12 mouse cellular contexts compared by ENCODE assay signal in the genomic region with DNA sequence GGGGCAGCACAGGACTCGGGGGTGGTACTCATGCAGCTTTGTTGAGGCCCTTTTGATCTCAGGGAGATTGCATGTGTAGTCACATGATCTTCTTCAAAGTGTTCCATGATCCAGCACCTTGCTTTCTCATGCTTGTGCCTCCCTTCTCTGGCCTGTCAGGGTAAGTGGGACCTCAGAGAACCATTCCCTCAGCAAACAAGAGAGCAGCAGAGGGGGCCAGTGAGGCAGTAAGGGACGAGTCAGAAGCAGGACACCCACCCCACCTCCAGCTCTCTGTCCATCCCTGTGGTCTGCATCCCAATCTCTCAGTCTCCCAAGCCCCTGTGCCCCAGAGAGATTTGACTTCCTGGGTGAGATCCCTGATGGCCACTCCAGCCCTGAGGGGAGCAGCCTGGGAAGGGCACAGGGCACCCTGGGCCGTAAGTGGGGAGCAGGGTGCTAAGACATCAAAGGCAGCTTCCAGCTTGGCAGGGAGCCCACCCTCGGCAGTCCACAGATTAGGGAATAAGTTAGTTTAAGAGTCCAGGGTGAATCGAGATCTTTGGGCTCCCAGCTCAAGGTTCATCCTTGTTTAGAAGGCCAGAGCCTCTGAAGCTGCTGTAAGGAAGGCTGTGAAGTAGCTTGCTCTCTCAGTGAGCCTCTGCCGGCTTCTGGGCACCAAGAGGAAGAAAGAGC. TPM values are rescaled to one million over a fixed set of nuclear protein-coding genes. Genes with fewer than 3 reads are reported as not detected.
DNase-seq lines count a peak whose midpoint lies in the region; ATAC-seq and TF ChIP-seq lines count a peak whose summit lies in the region.
"Had no signal": no experiment of that assay in that cellular context is flagged by ENCODE, and none has a peak within 500 bp of the region (broad histone marks: within the 10 kb centered on the region; RNA-seq: fewer than 3 reads in every experiment).

No protein-coding gene starts in this region.

- no peak overlapping the region for H3K4me3 ChIP-seq in heart, embryonic 11.5 days (ENCODE audit: low read depth, low read length)
- no peak overlapping the region for H3K4me3 ChIP-seq in lung, postnatal 0 days (ENCODE audit: low read depth, low read length)
- H3K4me3 ChIP-seq: hindbrain, embryonic 10.5 days; lung, embryonic 15.5 days; neural tube, embryonic 12.5 days had no signal

- 40% methylated on average over 6 of the region's 6 CpGs for WGBS in heart, embryonic 11.5 days (ENCODE audit: insufficient replicate concordance)
- WGBS in lung, postnatal 0 days: 22% methylated on average over 6 of the region's 6 CpGs

- DNase-seq in heart, postnatal 10 days: peak; percentile 52 to 54
- no peak for DNase-seq in lung, postnatal 0 days (ENCODE audit: low spot score)
- DNase-seq in lung, adult 18-20 months: no peak
- DNase-seq in kidney, postnatal 10 days: peak; percentile 68
- peak; percentile 63 for DNase-seq in ovary, postnatal 36 days (ENCODE audit: low spot score)
- no peak for DNase-seq in layer of hippocampus, adult 9-11 months
- DNase-seq: cerebellum, adult 9-10 months; midbrain, embryonic 14.5 days had no signal

- H3K27me3 ChIP-seq in heart, embryonic 11.5 days (ENCODE audit: control insufficient read depth, insufficient read depth, low read length): no peaks in the 10 kb centered on the region
- no peaks in the 10 kb centered on the region for H3K27me3 ChIP-seq in lung, postnatal 0 days (replicated peaks; ENCODE audit: insufficient read depth, low read length)
- H3K27me3 ChIP-seq: lung, embryonic 15.5 days; neural tube, embryonic 12.5 days had no signal

- no peaks in the 10 kb centered on the region for H3K9me3 ChIP-seq in heart, embryonic 11.5 days (replicated peaks; ENCODE audit: control insufficient read depth, low read length)
- no peaks in the 10 kb centered on the region for H3K9me3 ChIP-seq in lung, postnatal 0 days (ENCODE audit: low read length)
- H3K9me3 ChIP-seq: hindbrain, embryonic 10.5 days; lung, embryonic 15.5 days; neural tube, embryonic 12.5 days had no signal

- intact Hi-C loops in heart, postnatal 10 days (cut with DNase I): no loop called here

- H3K4me2 ChIP-seq in heart, embryonic 11.5 days: no peak overlapping the region
- no peak overlapping the region for H3K4me2 ChIP-seq in lung, postnatal 0 days (replicated peaks; ENCODE audit: low read depth, low read length)
- H3K4me2 ChIP-seq: lung, embryonic 15.5 days; neural tube, embryonic 12.5 days had no signal

- TF ChIP-seq CTCF in lung, postnatal 0 days (IDR thresholded peaks at IDR 0.05): peak; percentile 31; the same call in 1 of the 2 replicates

- H3K27ac ChIP-seq in heart, embryonic 11.5 days (ENCODE audit: low read depth, low read length): no peak overlapping the region
- H3K27ac ChIP-seq in lung, postnatal 0 days (ENCODE audit: low read length): no peak overlapping the region
- H3K27ac ChIP-seq: hindbrain, embryonic 10.5 days; lung, embryonic 15.5 days; neural tube, embryonic 12.5 days had no signal

- peaks cover 14% of the 10 kb centered on the region for H3K4me1 ChIP-seq in heart, embryonic 11.5 days (ENCODE audit: control insufficient read depth, insufficient read depth, low read length)
- H3K4me1 ChIP-seq in lung, postnatal 0 days (ENCODE audit: insufficient read depth, low read depth, low read length): no peaks in the 10 kb centered on the region; the same call in 1 of the 2 replicates
- H3K4me1 ChIP-seq: neural tube, embryonic 12.5 days had no signal

- H3K9ac ChIP-seq in heart, embryonic 11.5 days (ENCODE audit: low read depth, low read length): no peak overlapping the region
- no peak overlapping the region for H3K9ac ChIP-seq in lung, postnatal 0 days (replicated peaks; ENCODE audit: low read depth)
- H3K9ac ChIP-seq: lung, embryonic 15.5 days; neural tube, embryonic 12.5 days had no signal

- ATAC-seq in heart, embryonic 11.5 days (replicated peaks; ENCODE audit: insufficient number of reproducible peaks, low FRiP score, low TSS enrichment): no peak
- no peak for ATAC-seq in lung, postnatal 0 days

- TF ChIP-seq EP300 in lung, postnatal 0 days (IDR thresholded peaks at IDR 0.05): no peak

- H3K36me3 ChIP-seq in heart, embryonic 11.5 days (ENCODE audit: control insufficient read depth, insufficient read depth, low read length): no peaks in the 10 kb centered on the region
- no peaks in the 10 kb centered on the region for H3K36me3 ChIP-seq in lung, postnatal 0 days (ENCODE audit: insufficient read depth, low read length)
- H3K36me3 ChIP-seq: hindbrain, embryonic 10.5 days; lung, embryonic 15.5 days; neural tube, embryonic 12.5 days had no signal

RNA-seq across cellular contexts. Expression of a gene that starts 1.8 kb away (rescaled TPM):
- total RNA-seq in heart, postnatal 10 days (2021): under 1 TPM; 0.20 to 0.53 TPM
- polyA plus RNA-seq in heart, embryonic 11.5 days (2014; fragmentation: Nextera tagmentation; extraction: Ambion mirVana): 0.07 and 0.14 TPM in 2 replicates
- polyA plus RNA-seq in lung, postnatal 0 days (2015; fragmentation: Nextera tagmentation; extraction: Ambion mirVana): 0.05 and 0.06 TPM in 2 replicates
- polyA plus RNA-seq: hindbrain, embryonic 10.5 days; lung, embryonic 15.5 days; midbrain, embryonic 14.5 days; neural tube, embryonic 12.5 days had no signal

RNA-seq across cellular contexts. Expression of a gene that starts 55.4 kb away (rescaled TPM):
- 10 to 100 TPM; 85.0 to 90.5 TPM for total RNA-seq in heart, postnatal 10 days (2021)
- 22.8 and 24.2 TPM in 2 replicates for polyA plus RNA-seq in heart, embryonic 11.5 days (2014; fragmentation: Nextera tagmentation; extraction: Ambion mirVana)
- 0.70 and 0.80 TPM in 2 replicates for polyA plus RNA-seq in lung, postnatal 0 days (2015; fragmentation: Nextera tagmentation; extraction: Ambion mirVana)

Comparison
In these comparisons a context has a peak if more than half of its experiments do, and no peak if none do; other contexts are left out.
1. DNase-seq: peak in heart, postnatal 10 days (2 of 2), kidney, postnatal 10 days (single experiment) and ovary, postnatal 36 days (single experiment); none in lung, postnatal 0 days (single experiment), lung, adult 18-20 months (0 of 2) and layer of hippocampus, adult 9-11 months (single experiment).
2. RNA of a gene that starts 55.4 kb away (polyA plus RNA-seq): 22.8 to 24.2 TPM in heart, embryonic 11.5 days; 0.70 to 0.80 TPM in lung, postnatal 0 days; every median in the first group is over 10 times any median in the second.